Mouse (Mus musculus): ENCODE data around the gene Lamc3.

Lamc3 gene

GRCm38 (mm10) chr2:31887030-31887429 lies at the start of gene Lamc3:
Gene Lamc3, plus strand, starts transcription at chr2:31887291.
- peak; percentile 71 for DNase-seq

- no peak for DNase-seq
These were observed 48.2 kb upstream of the Lamc3 start for GRCm38 (mm10) chr2:31838868-31839267.

GRCm38 (mm10) chr2:31844729-31845136 lies 42.4 kb upstream of the Lamc3 start:
- DNase-seq, result no peak

- no peak for DNase-seq
These were observed 41.6 kb upstream of the Lamc3 start for GRCm38 (mm10) chr2:31845512-31845895.

- DNase-seq, result no peak
These were observed 41.0 kb upstream of the Lamc3 start, which contains the start of gene Fibcd1 for GRCm38 (mm10) chr2:31845896-31846691. Gene Fibcd1, minus strand, starts transcription at chr2:31846005.

GRCm38 (mm10) chr2:31846692-31847660 lies 40.1 kb upstream of the Lamc3 start:
- no peak for DNase-seq

GRCm38 (mm10) chr2:31847908-31848307 lies 39.2 kb upstream of the Lamc3 start:
- peak; percentile 31 for DNase-seq

- no peak for DNase-seq
These were observed 37.0 kb upstream of the Lamc3 start for GRCm38 (mm10) chr2:31850141-31850540.

- DNase-seq, result no peak
These were observed 31.1 kb upstream of the Lamc3 start for GRCm38 (mm10) chr2:31855991-31856390.

- peak; percentile 56 for DNase-seq
These were observed 29.9 kb upstream of the Lamc3 start for GRCm38 (mm10) chr2:31857180-31857579.

- no peak for DNase-seq
These were observed 28.6 kb upstream of the Lamc3 start for GRCm38 (mm10) chr2:31858500-31858899.

- no peak for DNase-seq
These were observed 24.2 kb upstream of the Lamc3 start for GRCm38 (mm10) chr2:31862919-31863318.

GRCm38 (mm10) chr2:31863766-31864165 lies 23.3 kb upstream of the Lamc3 start:
- no peak for DNase-seq

GRCm38 (mm10) chr2:31864891-31865290 lies 22.2 kb upstream of the Lamc3 start:
- no peak for DNase-seq

- no peak for DNase-seq
These were observed 21.8 kb upstream of the Lamc3 start for GRCm38 (mm10) chr2:31865322-31865721.

GRCm38 (mm10) chr2:31865794-31866193 lies 21.3 kb upstream of the Lamc3 start:
- DNase-seq, result no peak

GRCm38 (mm10) chr2:31867773-31868537 lies 19.1 kb upstream of the Lamc3 start:
- DNase-seq, result no peak

- DNase-seq, result no peak
These were observed 18.4 kb upstream of the Lamc3 start for GRCm38 (mm10) chr2:31868538-31869164.

GRCm38 (mm10) chr2:31869692-31870091 lies 17.4 kb upstream of the Lamc3 start:
- DNase-seq, result no peak

GRCm38 (mm10) chr2:31870683-31871082 lies 16.4 kb upstream of the Lamc3 start:
- no peak for DNase-seq

- DNase-seq, result no peak
These were observed 12.7 kb upstream of the Lamc3 start for GRCm38 (mm10) chr2:31874290-31874855.

GRCm38 (mm10) chr2:31876446-31876845 lies 10.6 kb upstream of the Lamc3 start:
- no peak for DNase-seq

Data from lung, postnatal 14 days (tissue).